Mouse (Mus musculus) G1E (cell line): Measurements from ENCODE around the gene Spaca4. TPM values are rescaled to one million over a fixed set of nuclear protein-coding genes. Genes with fewer than 3 reads are reported as not detected.

Experiments
- ATAC-seq: 2 replicates; pipeline ENCODE4 v1.8.0; 2016; ENCODE audit warnings: mild to moderate bottlenecking; ENCODE audit not compliant: insufficient number of reproducible peaks, poor library complexity, low FRiP score, severe bottlenecking; ENCODE audit errors: extremely low read depth
- DNase-seq: peaks from one replicate; pipeline ENCODE4 v3.0.0; 2012; ENCODE audit warnings: low spot score
- H3K27me3 ChIP-seq: 2 replicates; pipeline ENCODE4 v1.6.1; 2012; ENCODE audit warnings: mild to moderate bottlenecking, low read length, inconsistent platforms; ENCODE audit not compliant: insufficient read depth
- H3K36me3 ChIP-seq: replicated peaks from 2 replicates; pipeline ENCODE3; 2012; ENCODE audit warnings: mild to moderate bottlenecking, inconsistent platforms
- H3K4me1 ChIP-seq: 2 replicates; pipeline ENCODE4 v1.6.1; 2012; ENCODE audit warnings: low read depth, low read length, inconsistent platforms, mixed read lengths; ENCODE audit not compliant: insufficient read depth
- H3K4me3 ChIP-seq: 2 replicates; pipeline ENCODE4 v1.5.1; 2012; ENCODE audit warnings: low read depth, mild to moderate bottlenecking, inconsistent platforms, low read length, moderate library complexity, mixed read lengths
- H3K9me3 ChIP-seq: replicated peaks from 2 replicates; pipeline ENCODE4 v1.6.1; 2012; ENCODE audit warnings: inconsistent platforms
- CTCF ChIP-seq: IDR thresholded peaks from 2 replicates; pipeline ENCODE4 v1.5.1; 2012; ENCODE audit warnings: low read depth, low read length, inconsistent platforms, mixed read lengths
- GATA1 ChIP-seq: IDR thresholded peaks from 2 replicates; pipeline ENCODE4 v1.6.1; 2012; ENCODE audit warnings: borderline replicate concordance, low read length, inconsistent platforms, mixed read lengths
- GATA2 ChIP-seq: IDR thresholded peaks from 2 replicates; pipeline ENCODE4 v1.6.1; 2012; ENCODE audit warnings: low read depth, low read length, inconsistent platforms, borderline replicate concordance
- POLR2AphosphoS5 ChIP-seq: IDR thresholded peaks from 2 replicates; pipeline ENCODE4 v1.6.1; 2012; ENCODE audit warnings: low read depth, low read length, inconsistent platforms; ENCODE audit not compliant: insufficient replicate concordance
- TAL1 ChIP-seq: conservative IDR thresholded peaks from 2 replicates; pipeline ENCODE4 v1.6.1; 2012; ENCODE audit warnings: low read depth, low read length, inconsistent platforms, mixed read lengths
- polyA plus RNA-seq: library from polyadenylated mRNA; stranded (reverse); fragments of >175 nt; gene quantifications from 2 replicates; pipeline ENCODE4 v1.2.3, GENCODE M21; 2012
- total RNA-seq, 2 experiments: library from RNA; stranded (forward) in 1 of 2; stranded (reverse) in 1 of 2; fragments of 200-1000 nt in 1 of 2; fragments of >200 nt in 1 of 2; fragmentation: Nextera tagmentation in 1 of 2; gene quantifications; 2 replicates each; pipeline ENCODE4 v1.2.3; 2014 to 2017

The Spaca4 gene
- total and polyA plus RNA-seq, 3 experiments: not detected

GRCm38 (mm10) chr7:45711316-45712021, 14.1 kb downstream of the Spaca4 start:
- H3K4me3 ChIP-seq: no peak overlapping the region
- no peak for ATAC-seq
- TF ChIP-seq POLR2AphosphoS5: no peak
- no peak for TF ChIP-seq CTCF
- TF ChIP-seq GATA2: no peak
- peaks cover 77% of the 10 kb centered on the region for H3K36me3 ChIP-seq
- no peaks in the 10 kb centered on the region for H3K9me3 ChIP-seq
- peaks cover 75% of the 10 kb centered on the region for H3K4me1 ChIP-seq
- no peaks in the 10 kb centered on the region for H3K27me3 ChIP-seq
- DNase-seq: no peak

DNA sequence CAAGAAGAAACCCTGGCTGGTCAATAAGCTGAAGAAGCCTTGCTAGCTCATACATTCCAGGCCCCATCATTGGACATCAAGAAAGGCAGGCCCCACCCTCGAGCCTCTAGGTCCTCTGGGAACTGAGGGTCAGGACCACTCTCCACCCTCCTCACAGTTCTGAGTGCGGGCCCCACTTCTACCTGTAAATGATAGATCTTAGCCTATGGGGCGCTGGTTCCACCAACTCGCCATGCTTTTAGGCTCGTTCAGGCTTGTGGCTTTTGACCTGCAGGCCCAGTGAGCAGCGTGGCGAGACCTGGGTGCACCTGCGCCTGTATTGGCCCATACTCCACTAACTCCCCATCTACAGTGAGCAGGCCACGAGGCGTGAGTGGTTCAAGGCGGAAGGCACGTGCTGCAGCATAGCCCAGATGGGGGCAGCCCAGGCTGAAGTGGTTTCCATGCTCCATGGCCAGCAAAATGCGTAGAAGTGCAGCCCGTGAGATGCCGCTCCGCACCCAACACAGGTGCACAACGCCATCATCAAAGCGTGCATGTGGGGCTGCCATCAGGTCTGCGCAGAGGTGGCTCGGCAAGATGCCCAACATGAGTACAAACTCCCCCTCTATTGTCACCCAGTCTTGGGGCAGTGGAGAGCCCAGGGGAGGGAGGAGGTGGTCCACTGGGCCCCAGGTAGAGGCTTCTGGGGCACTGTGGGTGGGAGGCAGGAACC, 15.0 kb downstream of the Spaca4 start:
- Histone ChIP-seq H3K9me3 (no peaks in the 10 kb centered on the region), H3K36me3 (peaks cover 69% of the 10 kb centered on the region), H3K27me3 (no peaks in the 10 kb centered on the region), H3K4me3 (no peak overlapping the region), H3K4me1 (peaks cover 74% of the 10 kb centered on the region)
- ATAC-seq (no peak), DNase-seq (no peak)
- no peak for TF ChIP-seq CTCF
- TF ChIP-seq GATA2: no peak
- no peak for TF ChIP-seq POLR2AphosphoS5
- TF ChIP-seq TAL1: no peak
- TF ChIP-seq GATA1: no peak

DNA sequence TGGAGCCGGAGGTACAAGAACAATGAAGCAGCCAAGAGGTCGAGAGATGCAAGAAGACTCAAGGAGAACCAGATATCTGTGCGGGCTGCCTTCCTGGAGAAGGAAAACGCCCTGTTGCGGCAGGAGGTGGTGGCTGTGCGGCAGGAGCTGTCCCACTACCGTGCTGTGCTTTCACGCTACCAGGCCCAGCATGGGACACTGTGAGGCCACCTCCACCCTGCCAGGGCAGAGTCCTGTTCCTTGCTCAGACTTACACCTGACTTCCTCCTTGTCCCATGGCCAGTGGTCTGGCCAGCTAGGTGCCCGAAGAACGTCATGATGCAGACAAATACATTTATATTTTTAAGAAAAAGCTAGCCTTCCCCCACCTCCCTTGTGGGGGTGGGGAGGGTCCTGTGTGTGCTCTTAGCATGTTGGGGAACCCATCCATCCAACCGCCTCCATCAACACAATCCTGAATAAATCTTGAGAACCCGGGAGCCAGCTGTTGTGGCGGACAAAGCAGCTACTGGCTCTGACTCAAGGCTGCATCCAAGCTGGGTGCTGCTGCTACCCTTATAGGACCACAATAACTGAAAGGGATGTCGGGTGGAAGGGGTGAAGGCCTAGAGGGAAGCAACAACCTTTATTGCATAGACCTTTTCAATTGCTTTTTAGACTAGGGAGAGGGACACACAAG, 15.8 kb downstream of the Spaca4 start:
- Histone ChIP-seq H3K4me3 (peak overlapping the region; percentile 22; the same call in 1 of the 2 replicates), H3K36me3 (peaks cover 66% of the 10 kb centered on the region), H3K27me3 (no peaks in the 10 kb centered on the region), H3K4me1 (peaks cover 76% of the 10 kb centered on the region), H3K9me3 (no peaks in the 10 kb centered on the region)
- ATAC-seq: no peak
- no peak for DNase-seq
- no peak for TF ChIP-seq CTCF
- TF ChIP-seq TAL1: no peak
- TF ChIP-seq GATA2: no peak
- TF ChIP-seq POLR2AphosphoS5: peak; percentile 12; the same call in 1 of the 2 replicates

DNA sequence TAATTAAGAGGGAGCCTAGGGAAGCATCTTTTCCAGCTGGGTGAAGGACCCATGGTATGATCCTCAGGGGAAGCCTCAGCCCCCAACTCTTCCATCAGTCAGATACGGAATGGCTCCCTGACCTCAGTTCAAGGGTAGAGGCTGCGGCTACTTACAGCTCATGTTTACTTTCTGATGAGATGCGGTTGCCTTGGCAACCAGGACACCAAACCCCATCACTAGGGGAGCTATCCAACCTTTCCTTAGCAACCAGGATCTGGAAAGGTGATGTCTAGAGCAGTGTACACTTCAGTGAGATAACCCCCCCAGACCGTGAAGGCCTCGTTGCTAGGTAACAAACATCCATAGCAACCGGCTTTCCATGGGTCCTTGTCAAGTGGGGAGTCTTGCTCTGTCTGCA, 16.6 kb downstream of the Spaca4 start:
- no peaks in the 10 kb centered on the region for H3K27me3 ChIP-seq
- H3K4me1 ChIP-seq: peaks cover 74% of the 10 kb centered on the region
- no peak overlapping the region; the same call in 1 of the 2 replicates for H3K4me3 ChIP-seq
- H3K9me3 ChIP-seq: no peaks in the 10 kb centered on the region
- DNase-seq (no peak), ATAC-seq (no peak)
- no peak for TF ChIP-seq TAL1
- no peak for TF ChIP-seq CTCF
- no peak; the same call in 1 of the 2 replicates for TF ChIP-seq POLR2AphosphoS5
- TF ChIP-seq GATA1: no peak
- no peak for TF ChIP-seq GATA2
- H3K36me3 ChIP-seq: peaks cover 60% of the 10 kb centered on the region

DNA sequence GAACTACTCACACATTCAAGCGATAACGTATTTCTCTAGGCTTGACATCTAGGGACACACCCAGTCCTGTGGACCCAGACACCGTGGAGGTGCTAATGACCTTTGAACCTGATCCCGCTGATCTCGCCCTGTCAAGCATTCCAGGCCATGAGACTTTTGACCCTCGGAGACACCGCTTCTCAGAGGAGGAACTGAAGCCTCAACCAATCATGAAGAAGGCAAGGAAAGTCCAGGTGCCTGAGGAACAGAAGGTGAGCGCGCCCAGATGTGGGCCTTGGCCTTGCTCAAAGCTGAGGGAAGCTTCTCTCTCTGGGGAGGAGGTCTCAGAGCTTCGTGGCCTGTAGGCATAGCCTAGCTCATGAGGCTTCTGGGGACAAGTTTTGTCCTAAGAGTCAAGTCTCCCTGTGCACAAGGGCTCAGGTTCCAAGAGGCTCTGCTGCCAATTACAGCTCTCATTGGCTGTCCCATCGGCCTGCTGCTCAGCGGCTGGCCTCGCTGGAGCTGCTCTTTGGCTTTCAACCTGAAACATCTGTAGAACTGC, 17.3 kb downstream of the Spaca4 start:
- H3K36me3 ChIP-seq: peaks cover 53% of the 10 kb centered on the region
- DNase-seq (no peak), ATAC-seq (no peak)
- H3K4me1 ChIP-seq: peaks cover 75% of the 10 kb centered on the region
- no peaks in the 10 kb centered on the region for H3K9me3 ChIP-seq
- no peaks in the 10 kb centered on the region for H3K27me3 ChIP-seq
- H3K4me3 ChIP-seq: peak overlapping the region; percentile 81
- no peak for TF ChIP-seq TAL1
- TF ChIP-seq CTCF: no peak
- TF ChIP-seq GATA1: no peak

DNA sequence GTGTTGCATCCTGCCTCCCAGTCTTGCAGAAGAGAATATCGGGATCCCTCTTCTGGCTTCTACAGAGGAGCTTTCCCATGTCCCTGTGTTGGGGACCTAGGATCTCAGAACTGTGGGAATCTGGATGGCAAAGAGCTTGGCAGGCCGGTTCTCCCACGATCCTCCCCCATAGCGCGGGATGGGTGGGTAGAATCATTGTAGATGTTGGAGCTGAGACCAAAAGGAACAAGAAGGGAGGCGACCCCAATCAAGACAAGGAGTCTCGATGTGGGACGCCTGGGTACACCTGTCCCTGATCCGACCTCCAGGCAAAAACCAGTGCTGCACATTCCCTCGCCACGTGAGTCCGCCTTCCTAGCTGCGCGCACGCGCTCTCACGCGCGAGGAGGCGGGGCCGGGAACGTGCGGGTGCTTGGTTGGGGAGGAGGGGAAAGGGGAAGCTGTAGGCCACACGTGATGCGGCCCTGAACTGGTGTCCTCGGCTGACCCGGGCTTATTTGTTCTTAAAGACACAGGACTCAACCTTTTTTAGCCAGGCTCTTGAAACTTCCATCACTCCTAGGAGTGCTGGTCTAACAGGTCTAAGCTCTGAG, 18.1 kb downstream of the Spaca4 start:
- H3K9me3 ChIP-seq: no peaks in the 10 kb centered on the region
- TF ChIP-seq TAL1: no peak
- TF ChIP-seq POLR2AphosphoS5: no peak
- no peak for TF ChIP-seq GATA2
- no peak for TF ChIP-seq CTCF
- no peak for TF ChIP-seq GATA1
- H3K27me3 ChIP-seq: peaks cover 4% of the 10 kb centered on the region; the same call in 1 of the 2 replicates
- 0 out of 2 replicates have a peak, but pooled peaks have one; percentile 4 for ATAC-seq
- H3K36me3 ChIP-seq: peaks cover 45% of the 10 kb centered on the region
- H3K4me3 ChIP-seq: peak overlapping the region; percentile 81
- H3K4me1 ChIP-seq: peaks cover 78% of the 10 kb centered on the region
- peak; percentile 91 for DNase-seq
